8 mouse cellular contexts compared by ENCODE assay signal in genomic region chr14:31387301-31387981, GRCm38 (mm10). TPM values are rescaled to one million over a fixed set of nuclear protein-coding genes. Genes with fewer than 3 reads are reported as not detected.
DNase-seq lines count a peak whose midpoint lies in the region; ATAC-seq lines count a peak whose summit lies in the region.

No protein-coding gene starts in this region.

- H3K9ac ChIP-seq in midbrain, embryonic 16.5 days (ENCODE audit: low read depth, low read length): no peak overlapping the region
- H3K9ac ChIP-seq in midbrain, embryonic 15.5 days: no peak overlapping the region
- H3K9ac ChIP-seq in heart, embryonic 12.5 days: no peak overlapping the region

- H3K9me3 ChIP-seq in midbrain, embryonic 16.5 days (replicated peaks; ENCODE audit: control insufficient read depth, low read length, poor library complexity, severe bottlenecking): no peaks in the 10 kb centered on the region
- H3K9me3 ChIP-seq in midbrain, embryonic 15.5 days: no peaks in the 10 kb centered on the region
- H3K9me3 ChIP-seq in heart, embryonic 12.5 days (replicated peaks): peaks cover 2% of the 10 kb centered on the region; the same call in 1 of the 2 replicates

- no peaks in the 10 kb centered on the region for H3K27me3 ChIP-seq in midbrain, embryonic 16.5 days (ENCODE audit: control insufficient read depth, insufficient read depth, low read depth, low read length)
- no peaks in the 10 kb centered on the region for H3K27me3 ChIP-seq in midbrain, embryonic 15.5 days (replicated peaks)
- 0 out of 2 replicates have a peak, but pooled peaks cover 3% of the 10 kb centered on the region for H3K27me3 ChIP-seq in heart, embryonic 12.5 days (replicated peaks)

- DNase-seq in heart, adult 18-20 months: peak; percentile 52 to 63
- DNase-seq in heart, postnatal 14 days: no peak
- peak; percentile 54 for DNase-seq in thymus, postnatal 25 days
- DNase-seq in layer of hippocampus, adult 9-11 months: no peak

- intact Hi-C loops in heart, postnatal 14 days (cut with DNase I): no loop called here

- 0 out of 2 replicates have a peak, but pooled peaks have one; percentile 8 for ATAC-seq in midbrain, embryonic 16.5 days
- ATAC-seq in midbrain, embryonic 15.5 days (replicated peaks): no peak
- ATAC-seq in heart, embryonic 12.5 days (ENCODE audit: insufficient number of reproducible peaks, low FRiP score): no peak
- ATAC-seq in megakaryocyte progenitor cell, adult 5-6 weeks (replicated peaks; ENCODE audit: poor library complexity): no peak

- no peak overlapping the region for H3K4me3 ChIP-seq in midbrain, embryonic 16.5 days (ENCODE audit: low read depth, low read length)
- H3K4me3 ChIP-seq in midbrain, embryonic 15.5 days: no peak overlapping the region
- H3K4me3 ChIP-seq in heart, embryonic 12.5 days: no peak overlapping the region

- H3K27ac ChIP-seq in midbrain, embryonic 16.5 days (ENCODE audit: low read length): 0 out of 2 replicates have a peak overlapping the region, but pooled peaks have one; percentile 36
- no peak overlapping the region for H3K27ac ChIP-seq in midbrain, embryonic 15.5 days
- 0 out of 2 replicates have a peak overlapping the region, but pooled peaks have one; percentile 8 for H3K27ac ChIP-seq in heart, embryonic 12.5 days (ENCODE audit: poor library complexity, severe bottlenecking)

- no peaks in the 10 kb centered on the region for H3K4me1 ChIP-seq in midbrain, embryonic 16.5 days (ENCODE audit: control insufficient read depth, insufficient read depth, low read length)
- H3K4me1 ChIP-seq in midbrain, embryonic 15.5 days: peaks cover 9% of the 10 kb centered on the region; the same call in 1 of the 2 replicates
- peaks cover 52% of the 10 kb centered on the region for H3K4me1 ChIP-seq in heart, embryonic 12.5 days (replicated peaks)

- no peak overlapping the region for H3K4me2 ChIP-seq in midbrain, embryonic 16.5 days (ENCODE audit: low read length)
- H3K4me2 ChIP-seq in midbrain, embryonic 15.5 days: no peak overlapping the region
- no peak overlapping the region for H3K4me2 ChIP-seq in heart, embryonic 12.5 days

- WGBS in midbrain, embryonic 16.5 days: 79% methylated on average over 11 of the region's 11 CpGs
- WGBS in midbrain, embryonic 15.5 days: 82% methylated on average over 11 of the region's 11 CpGs
- WGBS in heart, embryonic 12.5 days: 64% methylated on average over 11 of the region's 11 CpGs

- H3K36me3 ChIP-seq in midbrain, embryonic 16.5 days (ENCODE audit: control insufficient read depth, insufficient read depth, low read length): peaks cover 2% of the 10 kb centered on the region; the same call in 1 of the 2 replicates
- H3K36me3 ChIP-seq in midbrain, embryonic 15.5 days (replicated peaks): 0 out of 2 replicates have a peak, but pooled peaks cover 3% of the 10 kb centered on the region
- H3K36me3 ChIP-seq in heart, embryonic 12.5 days: peaks cover 5% of the 10 kb centered on the region

RNA-seq across cellular contexts. Expression of gene Sh3bp5, which starts 48.4 kb away (rescaled TPM):
- total RNA-seq in heart, adult 18-20 months (2021): 10 to 100 TPM; 60.0 to 60.9 TPM
- 10 to 100 TPM; 44.4 to 47.3 TPM for total RNA-seq in heart, postnatal 14 days (2021)
- polyA plus RNA-seq in midbrain, embryonic 16.5 days (2015; fragmentation: Nextera tagmentation; extraction: Ambion mirVana): 156 and 158 TPM in 2 replicates
- polyA plus RNA-seq in midbrain, embryonic 15.5 days (2015; fragmentation: Nextera tagmentation; extraction: Ambion mirVana): 151 and 161 TPM in 2 replicates
- polyA plus RNA-seq in heart, embryonic 12.5 days (2016; fragmentation: Nextera tagmentation; extraction: Ambion mirVana): 29.9 and 30.2 TPM in 2 replicates
- total RNA-seq in megakaryocyte progenitor cell, adult 5-6 weeks (2015): 4.5 and 6.2 TPM in 2 replicates
- 3.6 and 5.2 TPM in 2 replicates for total RNA-seq in megakaryocyte progenitor cell, adult 5-6 weeks (2017)

RNA-seq across cellular contexts. Expression of gene Capn7, which starts 51.0 kb away (rescaled TPM):
- total RNA-seq in heart, adult 18-20 months (2021): 10 to 100 TPM; 32.4 to 33.2 TPM
- 10 to 100 TPM; 31.3 to 31.5 TPM for total RNA-seq in heart, postnatal 14 days (2021)
- polyA plus RNA-seq in midbrain, embryonic 16.5 days (2015; fragmentation: Nextera tagmentation; extraction: Ambion mirVana): 88.8 and 94.5 TPM in 2 replicates
- 85.9 and 89.5 TPM in 2 replicates for polyA plus RNA-seq in midbrain, embryonic 15.5 days (2015; fragmentation: Nextera tagmentation; extraction: Ambion mirVana)
- 42.7 and 42.9 TPM in 2 replicates for polyA plus RNA-seq in heart, embryonic 12.5 days (2016; fragmentation: Nextera tagmentation; extraction: Ambion mirVana)
- 56.8 and 59.6 TPM in 2 replicates for total RNA-seq in megakaryocyte progenitor cell, adult 5-6 weeks (2015)
- 52.7 and 62.3 TPM in 2 replicates for total RNA-seq in megakaryocyte progenitor cell, adult 5-6 weeks (2017)

Comparison
In these comparisons a context has a peak if more than half of its experiments do, and no peak if none do; other contexts are left out.
1. DNase-seq: peak in heart, adult 18-20 months (2 of 2) and thymus, postnatal 25 days (single experiment); none in heart, postnatal 14 days (0 of 2) and layer of hippocampus, adult 9-11 months (single experiment).
2. RNA of gene Sh3bp5, which starts 48.4 kb away (total RNA-seq): 60.0 to 60.9 TPM in heart, adult 18-20 months and 44.4 to 47.3 TPM in heart, postnatal 14 days; 3.6 to 6.2 TPM in megakaryocyte progenitor cell, adult 5-6 weeks; every median in the first group is over 4 times any median in the second.